Mouse (Mus musculus) lung, postnatal 36 days (tissue): Measurements from ENCODE around the gene Npr1.

Source experiments
- DNase-seq: peaks from one replicate; pipeline ENCODE4 v3.0.0; 2022; ENCODE audit warnings: mixed read lengths

The Npr1 gene

DNA sequence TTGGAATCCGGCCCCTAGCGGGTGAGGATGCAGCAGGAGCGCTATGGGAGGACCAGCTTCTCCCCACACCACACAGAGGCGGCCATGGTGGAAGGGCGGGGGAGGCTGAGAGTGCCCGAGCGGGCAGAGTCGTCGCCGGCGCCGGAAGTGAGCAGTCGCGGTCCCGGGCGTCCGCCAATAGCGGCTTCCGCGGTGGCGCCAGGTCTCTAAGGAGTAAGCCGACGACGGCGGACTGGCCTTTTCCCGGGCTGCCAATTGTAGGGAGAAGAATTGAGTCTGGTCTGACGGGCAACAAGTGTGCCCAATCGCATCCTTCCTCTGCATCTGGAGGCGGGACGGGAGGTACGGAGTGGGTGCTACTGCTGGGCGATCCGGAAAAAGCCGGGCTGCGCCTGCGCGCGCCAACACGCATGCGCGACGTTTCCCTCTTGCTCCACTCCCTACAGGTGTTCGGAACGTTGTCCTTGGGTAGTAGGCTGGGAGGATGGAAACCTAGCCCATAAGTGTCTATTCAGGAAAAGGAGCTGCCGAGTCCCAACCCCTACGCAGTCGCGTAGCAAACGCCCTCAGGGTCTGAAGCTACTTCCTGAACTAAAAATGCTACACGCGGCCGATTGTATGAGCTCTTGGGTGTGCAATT is 32.2 kb downstream of the Npr1 start, which contains the start of gene Ints3:
TSS of gene Ints3 (minus strand) at position 242 of the 640 bp plus-strand sequence.
- DNase-seq, result peak; percentile 100

DNA sequence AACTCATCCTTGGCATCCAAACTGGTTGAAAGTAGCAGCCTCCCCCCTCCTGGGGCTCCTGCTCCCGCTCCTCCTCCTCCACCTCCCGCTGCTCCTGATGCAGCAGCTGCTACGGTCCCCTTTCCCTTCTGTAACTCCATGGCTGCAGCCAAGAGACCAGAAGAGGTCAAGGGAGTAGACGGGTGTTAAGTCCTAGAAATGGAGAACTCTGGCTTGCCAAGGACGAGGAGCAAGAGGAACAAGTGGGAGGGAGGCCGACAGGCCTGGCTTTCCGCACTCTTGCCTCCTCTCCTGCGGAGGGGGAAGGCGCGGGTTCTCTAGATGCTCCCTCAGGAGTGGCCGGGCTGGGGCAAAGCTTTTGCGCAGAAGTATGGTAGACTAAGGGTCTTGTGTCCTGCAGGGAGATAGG is 32.9 kb downstream of the Npr1 start:
- DNase-seq, result peak; percentile 42

DNA sequence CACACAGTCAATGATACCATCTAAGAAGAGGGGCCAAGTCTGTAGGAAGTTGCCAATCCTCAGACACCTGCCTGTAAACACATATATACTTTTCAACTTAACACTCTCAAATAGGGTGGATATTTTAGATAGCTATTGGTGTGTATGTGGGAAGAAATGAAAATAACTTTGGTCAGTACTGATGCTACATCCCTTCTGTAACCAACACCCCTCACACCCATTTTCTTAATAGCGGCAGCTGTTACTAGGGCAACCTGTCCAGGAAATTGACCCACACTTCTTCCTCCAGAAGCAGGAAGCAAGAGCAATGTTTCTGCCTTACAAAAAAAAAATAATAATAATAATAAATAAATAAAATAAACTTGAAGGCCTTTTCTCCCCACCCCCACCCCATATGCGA is 33.3 kb downstream of the Npr1 start:
- DNase-seq, result no peak

DNA sequence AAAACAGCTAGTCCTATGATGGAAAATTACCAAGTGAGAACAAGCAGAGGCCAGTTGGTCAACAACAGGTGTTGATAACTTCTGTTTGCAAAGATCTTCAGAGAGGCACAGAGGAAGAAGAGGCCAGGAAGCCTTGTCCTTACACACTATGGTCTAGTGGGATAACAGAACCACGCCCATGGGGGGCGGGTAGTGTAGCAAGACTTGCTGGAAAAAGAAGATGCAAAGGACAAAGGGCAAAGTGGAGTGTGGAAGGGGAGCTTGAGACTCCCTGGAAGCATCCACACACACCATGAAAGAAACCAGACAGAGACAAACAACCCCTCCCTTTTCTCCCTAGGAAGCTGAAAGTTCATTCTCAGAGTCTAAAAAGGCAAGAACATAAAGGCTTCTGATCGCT is 36.1 kb downstream of the Npr1 start:
- DNase-seq, result peak; percentile 20

DNA sequence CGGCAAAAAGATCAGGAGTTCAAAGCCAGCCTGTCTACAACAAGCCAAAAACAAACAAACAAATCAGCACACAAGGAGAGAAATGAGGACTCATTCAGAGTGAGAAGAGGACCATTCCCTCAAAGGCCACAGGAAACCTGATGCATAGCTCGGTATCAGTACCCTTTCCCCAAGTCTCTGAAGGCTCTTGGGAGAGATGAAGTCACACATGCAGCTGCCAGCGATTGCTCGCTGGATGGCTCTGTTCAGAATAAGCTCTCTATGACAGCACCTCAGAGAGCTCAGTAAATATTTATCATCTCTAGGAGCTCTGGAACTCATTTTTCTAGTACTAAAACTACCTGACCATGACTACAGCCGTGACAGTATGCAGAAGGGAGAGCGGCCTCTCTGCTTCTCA is 37.5 kb downstream of the Npr1 start:
- peak; percentile 40 for DNase-seq

DNA sequence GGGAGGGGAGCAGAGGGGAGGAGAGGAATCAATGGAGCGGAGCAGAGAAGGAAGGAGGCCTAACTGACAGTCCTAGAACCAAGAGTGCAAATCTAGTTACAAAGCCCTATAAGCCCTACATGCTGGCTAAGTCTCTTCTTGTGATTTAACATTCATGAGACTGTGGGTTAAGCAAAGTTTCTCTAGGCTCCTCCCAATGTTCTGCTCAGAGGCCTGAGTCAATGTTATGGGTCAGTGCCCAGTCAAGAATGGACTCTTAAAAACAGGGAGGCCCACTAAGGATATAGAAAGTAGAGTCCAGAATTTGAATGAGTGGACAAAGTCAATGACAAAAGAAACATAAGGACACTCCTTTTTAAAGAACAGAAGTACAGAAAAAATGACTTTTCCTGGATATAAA is 38.1 kb downstream of the Npr1 start:
- peak; percentile 22 for DNase-seq

DNA sequence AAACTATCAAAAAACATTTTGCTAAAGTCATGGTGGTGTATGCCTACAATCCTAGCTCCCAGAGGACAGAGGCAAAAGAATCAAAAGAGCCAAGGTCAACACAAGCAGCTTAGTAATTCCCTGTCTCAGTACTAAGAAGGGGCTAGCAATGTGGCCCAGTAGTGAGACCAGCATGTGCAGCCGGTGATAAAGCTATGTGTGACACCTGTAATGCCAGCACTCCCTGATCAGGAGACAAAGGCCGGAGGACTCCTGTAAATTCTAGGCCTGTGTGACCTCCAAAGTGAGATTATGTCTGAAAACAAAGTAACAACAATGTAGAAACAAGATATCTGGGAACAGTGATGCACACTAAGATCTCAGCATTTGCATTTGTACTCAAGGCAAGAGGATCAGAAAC is 40.2 kb downstream of the Npr1 start:
- DNase-seq, result no peak

DNA sequence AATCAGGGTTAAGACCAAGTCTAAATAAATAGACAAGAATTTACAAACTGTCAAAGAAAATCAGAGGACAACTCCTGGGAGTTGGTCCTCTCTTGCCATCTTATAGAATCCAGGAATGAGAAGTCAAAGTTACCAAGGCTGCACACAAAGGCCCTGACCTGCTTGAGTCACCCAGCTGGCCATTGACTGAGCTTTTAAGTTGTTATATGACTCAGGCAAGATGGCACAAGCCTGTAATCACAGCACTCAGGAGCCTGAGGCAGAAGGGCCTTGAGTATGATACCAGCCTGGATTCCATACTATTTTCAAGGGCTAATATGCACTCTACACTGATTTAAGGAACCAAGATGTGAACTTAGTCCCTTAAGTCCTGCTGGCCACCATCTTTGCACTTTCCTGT is 42.1 kb downstream of the Npr1 start:
- no peak for DNase-seq

DNA sequence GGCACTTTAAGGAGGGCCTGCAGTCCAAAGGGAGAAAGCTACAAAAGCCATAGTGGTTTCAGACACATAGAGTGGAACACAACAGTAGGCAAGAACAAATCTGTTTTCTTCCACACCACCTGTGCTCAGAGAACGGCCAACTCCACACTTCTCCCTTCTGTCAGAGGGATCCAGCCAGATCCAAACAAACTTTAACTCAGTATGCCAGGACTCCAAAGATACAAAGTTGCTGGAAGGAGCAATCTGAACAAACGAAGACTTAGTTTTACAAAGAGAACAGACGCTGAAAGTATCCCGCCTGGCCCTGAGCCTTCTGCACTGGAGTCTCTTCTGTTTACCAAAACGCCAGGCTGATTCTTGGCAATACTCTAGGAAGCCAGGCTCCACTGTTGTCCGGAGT is 45.0 kb downstream of the Npr1 start:
- DNase-seq, result peak; percentile 17

DNA sequence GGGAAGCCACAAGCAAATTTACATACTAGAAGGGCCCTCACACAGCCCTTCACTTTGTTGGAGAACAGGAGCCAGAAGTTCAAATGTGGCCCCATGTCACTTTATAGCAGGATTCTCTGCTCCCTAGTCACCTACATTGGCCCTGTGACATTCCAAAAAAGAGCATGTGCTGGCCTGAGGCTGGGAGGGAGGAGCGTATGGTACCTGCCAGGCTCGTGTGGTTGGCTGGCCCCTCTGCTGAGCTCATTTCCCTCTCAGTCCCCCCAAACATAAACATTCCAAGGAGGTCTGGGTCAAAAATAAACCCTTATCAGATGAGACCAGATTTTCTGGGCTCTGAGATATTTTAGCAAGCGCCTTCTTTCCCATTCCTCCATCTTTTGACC is 52.7 kb downstream of the Npr1 start:
- DNase-seq, result no peak

DNA sequence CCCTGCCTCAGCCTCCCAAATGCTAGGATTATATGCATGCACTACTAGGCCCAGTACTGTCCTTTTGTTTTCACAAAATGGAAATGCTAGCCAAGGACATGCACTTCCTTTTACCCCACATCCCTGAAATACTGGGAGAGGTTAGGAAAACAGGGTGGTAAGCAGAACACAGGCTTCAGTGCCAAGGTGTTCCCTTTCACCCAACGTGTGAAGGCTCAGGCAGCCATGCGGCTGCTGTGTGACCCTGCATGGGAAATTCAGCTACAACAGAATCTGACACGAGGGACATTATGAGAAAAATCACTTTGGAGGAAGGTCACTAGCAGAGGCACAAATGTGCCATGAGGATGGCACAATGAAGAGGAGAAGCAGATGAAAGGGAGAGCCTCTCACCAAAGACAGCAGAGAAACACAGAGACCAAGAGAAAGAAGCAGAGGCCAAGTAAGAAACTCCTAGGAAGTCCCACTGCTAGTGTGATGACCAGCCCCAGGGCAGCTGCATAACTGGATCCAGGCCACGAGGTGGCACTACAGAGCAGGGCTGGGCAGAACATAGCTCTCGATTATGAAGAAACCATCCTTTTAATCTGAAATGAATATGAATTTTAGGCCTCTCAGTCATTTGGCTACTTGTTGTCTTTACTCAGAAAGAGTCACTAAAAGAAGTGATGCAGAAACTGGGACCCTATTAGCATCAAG is 53.2 kb downstream of the Npr1 start:
- peak; percentile 84 for DNase-seq

DNA sequence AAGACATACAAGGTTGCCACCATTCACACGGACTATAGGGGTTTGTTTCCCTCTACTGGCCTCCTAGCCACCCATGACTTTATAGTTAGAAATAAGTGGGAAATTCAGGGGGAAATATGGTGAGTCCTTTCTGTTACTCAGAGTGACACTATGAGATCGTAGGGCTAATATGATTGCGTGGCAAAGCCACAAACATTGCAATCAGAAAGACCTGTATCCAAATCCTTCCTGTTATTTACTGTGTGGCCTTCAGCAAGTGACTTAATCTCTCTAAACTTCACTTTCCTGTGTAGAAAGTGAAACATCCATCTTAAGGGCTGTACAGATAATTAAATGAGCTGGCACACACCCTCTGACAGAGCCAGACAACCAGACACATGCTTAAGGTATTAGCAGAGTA is 56.9 kb downstream of the Npr1 start:
- no peak for DNase-seq

DNA sequence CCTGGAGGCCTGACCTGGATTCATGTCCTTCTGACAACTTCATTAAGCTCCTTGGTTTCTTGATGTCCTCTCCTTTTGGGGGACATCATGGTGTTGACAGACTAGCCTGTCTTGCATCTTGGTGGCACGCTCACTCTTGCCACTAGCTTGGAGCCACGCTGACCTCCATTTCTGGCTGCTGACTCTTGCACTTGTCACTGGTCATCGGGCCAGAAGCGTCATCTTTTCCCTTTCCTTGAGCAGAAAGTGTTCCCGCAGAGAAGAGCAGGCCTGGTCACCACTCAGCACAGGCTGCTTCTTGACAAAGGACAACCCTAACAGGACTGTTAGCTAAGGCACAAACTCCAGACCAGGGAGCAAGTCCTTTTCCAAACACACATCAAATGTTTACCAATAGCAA is 59.3 kb downstream of the Npr1 start:
- DNase-seq, result no peak

DNA sequence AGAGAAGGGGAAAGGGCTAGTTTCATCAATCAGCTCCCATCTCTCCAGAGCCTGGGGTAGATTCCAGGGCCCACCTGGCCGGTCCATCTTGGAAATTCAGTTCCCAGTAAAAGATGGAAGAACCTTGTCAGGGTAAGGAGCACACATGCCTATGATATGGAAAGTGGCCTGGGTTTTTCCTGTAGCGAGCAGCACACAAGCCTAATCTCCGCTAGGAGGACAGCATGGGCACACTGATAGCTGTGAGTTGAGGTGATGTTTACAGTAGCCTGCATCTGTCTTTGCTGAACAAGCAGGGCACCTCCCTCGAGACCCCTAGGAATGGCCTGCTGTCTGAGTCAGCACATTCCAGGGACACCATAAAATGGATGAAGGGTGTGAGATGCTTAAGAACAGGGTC is 61.1 kb downstream of the Npr1 start:
- no peak for DNase-seq

DNA sequence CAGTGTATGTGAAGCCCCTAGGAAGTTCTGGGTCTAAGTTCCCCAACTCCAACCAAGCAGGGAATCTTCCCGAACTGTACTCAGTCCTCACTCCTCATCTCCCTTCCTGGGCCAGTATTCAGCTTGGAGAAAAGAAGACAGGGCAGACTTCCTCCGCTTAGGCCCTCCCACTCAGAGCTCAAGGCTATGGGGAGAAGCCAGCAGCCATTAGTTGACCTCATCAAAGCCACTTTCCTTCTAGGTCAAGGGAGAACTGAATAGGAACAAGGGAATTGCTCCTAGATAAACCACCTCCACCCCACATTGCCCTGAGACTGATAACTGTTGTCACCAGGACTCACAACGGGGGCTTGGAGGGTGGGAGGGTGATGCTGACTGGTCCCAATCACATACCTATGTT is 61.5 kb downstream of the Npr1 start:
- no peak for DNase-seq

DNA sequence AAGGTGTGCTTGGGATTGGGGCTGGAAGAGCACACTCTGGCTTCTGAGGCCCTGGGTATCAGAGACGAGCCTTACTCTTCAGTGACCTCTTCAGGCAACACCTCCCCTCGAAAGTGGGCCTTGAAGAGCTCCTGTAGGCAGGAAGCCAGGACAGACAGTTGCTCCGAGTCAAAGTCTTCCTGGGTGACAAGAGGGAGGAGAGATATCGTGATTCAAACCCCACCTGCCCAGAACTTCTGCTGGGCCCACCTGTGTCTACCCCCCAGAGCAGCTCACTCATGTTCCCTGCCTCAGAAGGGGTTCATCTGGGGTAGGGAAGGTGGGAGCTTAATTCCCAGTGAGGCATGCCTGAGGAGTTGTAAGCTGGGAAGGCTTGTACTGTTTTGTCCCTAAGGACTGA is 64.7 kb downstream of the Npr1 start:
- no peak for DNase-seq
